Mouse (Mus musculus) hindbrain, embryonic 12.5 days (tissue): ENCODE data around the gene Dnajc15. TPM values are rescaled to one million over a fixed set of nuclear protein-coding genes. Genes with fewer than 3 reads are reported as not detected.

Experiments used
- ATAC-seq: fragments of 200-750 bp; cut with Nextera tagmentation; 2 replicates; pipeline ENCODE4 v1.8.0; 2017; ENCODE audit warnings: moderate TSS enrichment; ENCODE audit not compliant: low FRiP score
- H3K27ac ChIP-seq: fragments of 300-500 bp; sonication (generic); 2 replicates; pipeline ENCODE4 v1.5.1; 2016; ENCODE audit warnings: mild to moderate bottlenecking
- H3K27me3 ChIP-seq: fragments of 300-500 bp; sonication (generic); 2 replicates; pipeline ENCODE4 v1.6.1; 2016; ENCODE audit warnings: mild to moderate bottlenecking
- H3K36me3 ChIP-seq: fragments of 300-500 bp; sonication (generic); 2 replicates; pipeline ENCODE4 v1.6.1; 2016; ENCODE audit warnings: mild to moderate bottlenecking
- H3K4me1 ChIP-seq: fragments of 300-500 bp; sonication (generic); 2 replicates; pipeline ENCODE4 v1.6.1; 2016
- H3K4me2 ChIP-seq: fragments of 300-500 bp; sonication (generic); replicated peaks from 2 replicates; pipeline ENCODE4 v1.6.1; 2016; ENCODE audit warnings: mild to moderate bottlenecking
- H3K4me3 ChIP-seq: fragments of 300-500 bp; sonication (generic); 2 replicates; pipeline ENCODE4 v1.5.1; 2016; ENCODE audit warnings: mild to moderate bottlenecking
- H3K9ac ChIP-seq: fragments of 300-500 bp; sonication (generic); 2 replicates; pipeline ENCODE4 v1.6.1; 2016; ENCODE audit warnings: mild to moderate bottlenecking, moderate library complexity
- H3K9me3 ChIP-seq: fragments of 300-500 bp; sonication (generic); replicated peaks from 2 replicates; pipeline ENCODE4 v1.6.1; 2016; ENCODE audit warnings: mild to moderate bottlenecking
- WGBS: fragments of 180-500 bp; shearing (Covaris S2); methylation state at CpG from one replicate; pipeline ENCODE4 v1.1.7; 2016; 5-methylcytosine and 5-hydroxymethylcytosine counted together
- polyA plus RNA-seq: library from polyadenylated mRNA; unstranded; fragments of >200 nt; fragmentation: Nextera tagmentation; extraction: Ambion mirVana; gene quantifications from 2 replicates; pipeline ENCODE4 v1.2.1, GENCODE M21; 2016

Gene Dnajc15
- polyA plus RNA-seq, 1 experiment from 2014 or later: 75.4 TPM

DNA sequence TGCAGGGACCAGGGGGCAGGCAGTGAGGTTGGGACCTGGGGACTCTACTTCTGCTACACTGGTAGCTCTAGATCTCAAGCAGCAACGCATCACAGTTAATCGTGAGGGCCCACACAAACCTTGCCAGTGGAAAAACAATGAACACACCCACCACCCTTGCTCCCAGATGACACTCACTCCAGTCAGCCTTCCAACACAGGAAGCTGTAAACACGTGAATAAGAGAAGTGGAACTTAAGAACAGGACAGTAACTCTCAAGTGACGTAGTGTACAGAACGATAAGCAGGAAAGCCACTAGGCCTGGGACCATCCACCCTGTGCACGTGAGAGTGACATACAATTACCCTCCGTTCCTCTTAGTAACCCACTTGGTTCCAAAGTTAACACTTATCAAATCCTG lies 25.1 kb downstream of the Dnajc15 start:
- Histone ChIP-seq H3K4me1 (no peaks in the 10 kb centered on the region), H3K4me3 (no peak overlapping the region), H3K4me2 (no peak overlapping the region), H3K9ac (no peak overlapping the region), H3K9me3 (no peaks in the 10 kb centered on the region), H3K27ac (no peak overlapping the region), H3K36me3 (peaks cover 4% of the 10 kb centered on the region; the same call in 1 of the 2 replicates), H3K27me3 (no peaks in the 10 kb centered on the region)
- ATAC-seq: no peak
- 88% methylated on average over 7 of the region's 7 CpGs for WGBS

GRCm38 (mm10) chr14:77848349-77848748 lies 26.6 kb downstream of the Dnajc15 start:
- ATAC-seq: no peak
- no peak overlapping the region for H3K4me2 ChIP-seq

GRCm38 (mm10) chr14:77846206-77846605 lies 28.7 kb downstream of the Dnajc15 start:
- H3K9ac ChIP-seq: no peak overlapping the region
- no peak overlapping the region for H3K4me2 ChIP-seq
- no peak overlapping the region for H3K4me3 ChIP-seq
- H3K27ac ChIP-seq: no peak overlapping the region
- no peaks in the 10 kb centered on the region for H3K36me3 ChIP-seq
- no peak for ATAC-seq
- no peaks in the 10 kb centered on the region for H3K4me1 ChIP-seq
- 67% methylated on average over 4 of the region's 4 CpGs for WGBS
- no peaks in the 10 kb centered on the region for H3K27me3 ChIP-seq
- H3K9me3 ChIP-seq: no peaks in the 10 kb centered on the region

More at GRCm38 (mm10) chr14:77848349-77848748, 26.6 kb downstream of the Dnajc15 start:
- Histone ChIP-seq H3K27ac (no peak overlapping the region), H3K27me3 (no peaks in the 10 kb centered on the region), H3K36me3 (peaks cover 4% of the 10 kb centered on the region; the same call in 1 of the 2 replicates), H3K4me1 (no peaks in the 10 kb centered on the region), H3K9me3 (no peaks in the 10 kb centered on the region), H3K4me3 (no peak overlapping the region), H3K9ac (no peak overlapping the region)
- 86% methylated on average over 1 of the region's 1 CpGs for WGBS

GRCm38 (mm10) chr14:77845479-77845878 lies 29.4 kb downstream of the Dnajc15 start:
- WGBS: 90% methylated on average over 1 of the region's 1 CpGs
- H3K4me3 ChIP-seq: no peak overlapping the region
- no peak overlapping the region for H3K27ac ChIP-seq
- no peaks in the 10 kb centered on the region for H3K9me3 ChIP-seq
- ATAC-seq: no peak
- H3K36me3 ChIP-seq: no peaks in the 10 kb centered on the region
- no peak overlapping the region for H3K4me2 ChIP-seq
- no peak overlapping the region for H3K9ac ChIP-seq
- H3K27me3 ChIP-seq: no peaks in the 10 kb centered on the region
- no peaks in the 10 kb centered on the region for H3K4me1 ChIP-seq

- no peak for ATAC-seq
- Histone ChIP-seq H3K9me3 (no peaks in the 10 kb centered on the region), H3K4me1 (no peaks in the 10 kb centered on the region), H3K27me3 (no peaks in the 10 kb centered on the region), H3K4me3 (no peak overlapping the region), H3K9ac (no peak overlapping the region), H3K4me2 (no peak overlapping the region), H3K36me3 (no peaks in the 10 kb centered on the region), H3K27ac (no peak overlapping the region)
- 70% methylated on average over 6 of the region's 6 CpGs for WGBS
Observed at GRCm38 (mm10) chr14:77840574-77840973, 34.4 kb downstream of the Dnajc15 start.

GRCm38 (mm10) chr14:77840078-77840477 lies 34.8 kb downstream of the Dnajc15 start:
- no peaks in the 10 kb centered on the region for H3K9me3 ChIP-seq
- no peaks in the 10 kb centered on the region for H3K27me3 ChIP-seq
- H3K4me1 ChIP-seq: no peaks in the 10 kb centered on the region
- H3K4me2 ChIP-seq: no peak overlapping the region
- ATAC-seq: no peak
- no peak overlapping the region for H3K27ac ChIP-seq
- WGBS: 93% methylated on average over 2 of the region's 2 CpGs
- no peak overlapping the region for H3K9ac ChIP-seq
- no peaks in the 10 kb centered on the region for H3K36me3 ChIP-seq
- no peak overlapping the region for H3K4me3 ChIP-seq

GRCm38 (mm10) chr14:77836794-77837193 lies 38.1 kb downstream of the Dnajc15 start:
- Histone ChIP-seq H3K9ac (no peak overlapping the region), H3K4me2 (no peak overlapping the region), H3K9me3 (no peaks in the 10 kb centered on the region), H3K27ac (no peak overlapping the region), H3K27me3 (no peaks in the 10 kb centered on the region), H3K36me3 (no peaks in the 10 kb centered on the region), H3K4me3 (no peak overlapping the region), H3K4me1 (no peaks in the 10 kb centered on the region)
- WGBS: 74% methylated on average over 2 of the region's 2 CpGs
- no peak for ATAC-seq

- Histone ChIP-seq H3K36me3 (no peaks in the 10 kb centered on the region), H3K4me2 (no peak overlapping the region), H3K27ac (no peak overlapping the region), H3K9me3 (no peaks in the 10 kb centered on the region), H3K27me3 (no peaks in the 10 kb centered on the region), H3K4me1 (no peaks in the 10 kb centered on the region), H3K9ac (no peak overlapping the region), H3K4me3 (no peak overlapping the region)
- no peak for ATAC-seq
Observed at GRCm38 (mm10) chr14:77832359-77832758, 42.6 kb downstream of the Dnajc15 start.

GRCm38 (mm10) chr14:77831936-77832335 lies 43.0 kb downstream of the Dnajc15 start:
- 92% methylated on average over 4 of the region's 4 CpGs for WGBS

GRCm38 (mm10) chr14:77829673-77830072 lies 45.3 kb downstream of the Dnajc15 start:
- Histone ChIP-seq H3K27me3 (no peaks in the 10 kb centered on the region), H3K27ac (no peak overlapping the region), H3K4me3 (no peak overlapping the region), H3K9me3 (no peaks in the 10 kb centered on the region), H3K4me1 (no peaks in the 10 kb centered on the region), H3K9ac (no peak overlapping the region), H3K4me2 (no peak overlapping the region), H3K36me3 (no peaks in the 10 kb centered on the region)
- ATAC-seq: no peak
- WGBS: 91% methylated on average over 4 of the region's 4 CpGs

More at GRCm38 (mm10) chr14:77831936-77832335, 43.0 kb downstream of the Dnajc15 start:
- Histone ChIP-seq H3K4me1 (no peaks in the 10 kb centered on the region), H3K27me3 (no peaks in the 10 kb centered on the region), H3K36me3 (no peaks in the 10 kb centered on the region), H3K4me3 (no peak overlapping the region), H3K4me2 (no peak overlapping the region), H3K9me3 (no peaks in the 10 kb centered on the region), H3K27ac (no peak overlapping the region), H3K9ac (no peak overlapping the region)
- ATAC-seq: no peak

GRCm38 (mm10) chr14:77825891-77826290 lies 49.0 kb downstream of the Dnajc15 start:
- Histone ChIP-seq H3K27me3 (no peaks in the 10 kb centered on the region), H3K9me3 (no peaks in the 10 kb centered on the region), H3K36me3 (no peaks in the 10 kb centered on the region), H3K4me2 (no peak overlapping the region), H3K4me1 (no peaks in the 10 kb centered on the region; the same call in 1 of the 2 replicates), H3K4me3 (no peak overlapping the region), H3K9ac (no peak overlapping the region), H3K27ac (no peak overlapping the region)
- ATAC-seq: no peak
- WGBS: 81% methylated on average over 3 of the region's 3 CpGs

- Histone ChIP-seq H3K36me3 (no peaks in the 10 kb centered on the region), H3K4me1 (no peaks in the 10 kb centered on the region; the same call in 1 of the 2 replicates), H3K9ac (no peak overlapping the region), H3K27ac (no peak overlapping the region), H3K9me3 (no peaks in the 10 kb centered on the region), H3K4me2 (no peak overlapping the region), H3K4me3 (no peak overlapping the region), H3K27me3 (no peaks in the 10 kb centered on the region)
- WGBS: 94% methylated on average over 6 of the region's 6 CpGs
- ATAC-seq: no peak
Observed at GRCm38 (mm10) chr14:77825121-77825520, 49.8 kb downstream of the Dnajc15 start.

DNA sequence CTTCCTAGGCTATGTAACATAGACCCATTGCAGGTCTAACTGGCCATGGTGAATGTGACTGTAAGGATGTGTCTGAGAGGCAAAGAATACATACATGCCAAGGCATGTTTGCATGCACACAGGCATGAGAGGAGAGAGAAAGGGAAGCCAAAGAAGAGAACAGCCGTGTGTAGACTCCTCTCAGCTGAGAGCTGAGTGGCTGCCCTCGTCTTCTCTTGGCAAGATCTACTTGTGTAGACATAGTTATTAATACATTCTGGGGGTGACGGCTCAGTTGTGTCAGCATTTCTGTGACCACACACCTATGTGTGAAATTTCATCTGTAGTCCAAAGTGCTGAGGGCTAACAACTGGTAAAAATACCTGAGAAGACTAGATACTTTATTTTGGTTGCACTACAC lies 55.1 kb downstream of the Dnajc15 start:
- H3K4me3 ChIP-seq: no peak overlapping the region
- no peak for ATAC-seq
- H3K36me3 ChIP-seq: no peaks in the 10 kb centered on the region
- 88% methylated on average over 3 of the region's 3 CpGs for WGBS
- no peaks in the 10 kb centered on the region for H3K9me3 ChIP-seq
- H3K4me2 ChIP-seq: no peak overlapping the region
- no peak overlapping the region for H3K9ac ChIP-seq
- no peaks in the 10 kb centered on the region for H3K27me3 ChIP-seq
- H3K27ac ChIP-seq: no peak overlapping the region
- H3K4me1 ChIP-seq: no peaks in the 10 kb centered on the region; the same call in 1 of the 2 replicates
